Mouse (Mus musculus) G1E (cell line): Measurements from ENCODE around the gene Ing5. TPM values are rescaled to one million over a fixed set of nuclear protein-coding genes. Genes with fewer than 3 reads are reported as not detected.

Source experiments
- ATAC-seq: 2 replicates; pipeline ENCODE4 v1.8.0; 2016; ENCODE audit warnings: mild to moderate bottlenecking; ENCODE audit not compliant: insufficient number of reproducible peaks, poor library complexity, low FRiP score, severe bottlenecking; ENCODE audit errors: extremely low read depth
- DNase-seq: peaks from one replicate; pipeline ENCODE4 v3.0.0; 2012; ENCODE audit warnings: low spot score
- H3K27me3 ChIP-seq: 2 replicates; pipeline ENCODE4 v1.6.1; 2012; ENCODE audit warnings: mild to moderate bottlenecking, low read length, inconsistent platforms; ENCODE audit not compliant: insufficient read depth
- H3K36me3 ChIP-seq: replicated peaks from 2 replicates; pipeline ENCODE3; 2012; ENCODE audit warnings: mild to moderate bottlenecking, inconsistent platforms
- H3K4me1 ChIP-seq: 2 replicates; pipeline ENCODE4 v1.6.1; 2012; ENCODE audit warnings: low read depth, low read length, inconsistent platforms, mixed read lengths; ENCODE audit not compliant: insufficient read depth
- H3K4me3 ChIP-seq: 2 replicates; pipeline ENCODE4 v1.5.1; 2012; ENCODE audit warnings: low read depth, mild to moderate bottlenecking, inconsistent platforms, low read length, moderate library complexity, mixed read lengths
- H3K9me3 ChIP-seq: replicated peaks from 2 replicates; pipeline ENCODE4 v1.6.1; 2012; ENCODE audit warnings: inconsistent platforms
- CTCF ChIP-seq: IDR thresholded peaks from 2 replicates; pipeline ENCODE4 v1.5.1; 2012; ENCODE audit warnings: low read depth, low read length, inconsistent platforms, mixed read lengths
- GATA1 ChIP-seq: IDR thresholded peaks from 2 replicates; pipeline ENCODE4 v1.6.1; 2012; ENCODE audit warnings: borderline replicate concordance, low read length, inconsistent platforms, mixed read lengths
- GATA2 ChIP-seq: IDR thresholded peaks from 2 replicates; pipeline ENCODE4 v1.6.1; 2012; ENCODE audit warnings: low read depth, low read length, inconsistent platforms, borderline replicate concordance
- POLR2AphosphoS5 ChIP-seq: IDR thresholded peaks from 2 replicates; pipeline ENCODE4 v1.6.1; 2012; ENCODE audit warnings: low read depth, low read length, inconsistent platforms; ENCODE audit not compliant: insufficient replicate concordance
- TAL1 ChIP-seq: conservative IDR thresholded peaks from 2 replicates; pipeline ENCODE4 v1.6.1; 2012; ENCODE audit warnings: low read depth, low read length, inconsistent platforms, mixed read lengths
- polyA plus RNA-seq: library from polyadenylated mRNA; stranded (reverse); fragments of >175 nt; gene quantifications from 2 replicates; pipeline ENCODE4 v1.2.3, GENCODE M21; 2012
- total RNA-seq, 2 experiments: library from RNA; stranded (forward) in 1 of 2; stranded (reverse) in 1 of 2; fragments of 200-1000 nt in 1 of 2; fragments of >200 nt in 1 of 2; fragmentation: Nextera tagmentation in 1 of 2; gene quantifications; 2 replicates each; pipeline ENCODE4 v1.2.3; 2014 to 2017

The Ing5 gene
- total and polyA plus RNA-seq, 3 experiments: 3.4 to 43.3 (median 41.4) TPM

DNA sequence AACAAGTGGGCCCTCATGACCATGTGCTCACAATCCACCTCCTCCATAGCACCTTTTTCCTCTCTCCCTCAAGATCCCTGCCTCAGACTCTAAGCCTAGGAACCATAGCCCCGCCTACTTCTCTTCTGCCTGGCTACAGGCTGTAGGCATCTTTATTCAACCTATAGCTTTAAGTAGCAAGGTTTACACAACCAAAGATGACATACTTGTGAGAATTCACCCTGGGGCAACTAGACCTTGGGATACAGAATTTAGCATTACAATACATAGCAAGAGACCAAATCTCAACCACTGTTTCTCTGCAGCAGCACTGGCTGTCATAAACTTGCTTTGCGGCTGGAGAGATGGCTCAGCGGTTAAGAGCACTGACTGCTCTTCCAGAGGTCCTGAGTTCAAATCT lies 6.2 kb downstream of the Ing5 start:
- Histone ChIP-seq H3K9me3 (no peaks in the 10 kb centered on the region), H3K4me3 (no peak overlapping the region), H3K36me3 (peaks cover 95% of the 10 kb centered on the region), H3K27me3 (no peaks in the 10 kb centered on the region), H3K4me1 (peaks cover 28% of the 10 kb centered on the region)
- DNase-seq (no peak), ATAC-seq (no peak)
- TF ChIP-seq GATA2 (no peak), POLR2AphosphoS5 (no peak), CTCF (no peak), TAL1 (no peak), GATA1 (no peak)

GRCm38 (mm10) chr1:93811495-93812039 lies 7.8 kb downstream of the Ing5 start:
- no peak for DNase-seq
- Histone ChIP-seq H3K4me1 (peaks cover 15% of the 10 kb centered on the region), H3K4me3 (no peak overlapping the region), H3K36me3 (peaks cover 95% of the 10 kb centered on the region), H3K27me3 (no peaks in the 10 kb centered on the region), H3K9me3 (no peaks in the 10 kb centered on the region)
- TF ChIP-seq POLR2AphosphoS5: no peak
- no peak for TF ChIP-seq TAL1
- no peak for TF ChIP-seq CTCF
- TF ChIP-seq GATA1: no peak
- no peak for TF ChIP-seq GATA2
- no peak for ATAC-seq

DNA sequence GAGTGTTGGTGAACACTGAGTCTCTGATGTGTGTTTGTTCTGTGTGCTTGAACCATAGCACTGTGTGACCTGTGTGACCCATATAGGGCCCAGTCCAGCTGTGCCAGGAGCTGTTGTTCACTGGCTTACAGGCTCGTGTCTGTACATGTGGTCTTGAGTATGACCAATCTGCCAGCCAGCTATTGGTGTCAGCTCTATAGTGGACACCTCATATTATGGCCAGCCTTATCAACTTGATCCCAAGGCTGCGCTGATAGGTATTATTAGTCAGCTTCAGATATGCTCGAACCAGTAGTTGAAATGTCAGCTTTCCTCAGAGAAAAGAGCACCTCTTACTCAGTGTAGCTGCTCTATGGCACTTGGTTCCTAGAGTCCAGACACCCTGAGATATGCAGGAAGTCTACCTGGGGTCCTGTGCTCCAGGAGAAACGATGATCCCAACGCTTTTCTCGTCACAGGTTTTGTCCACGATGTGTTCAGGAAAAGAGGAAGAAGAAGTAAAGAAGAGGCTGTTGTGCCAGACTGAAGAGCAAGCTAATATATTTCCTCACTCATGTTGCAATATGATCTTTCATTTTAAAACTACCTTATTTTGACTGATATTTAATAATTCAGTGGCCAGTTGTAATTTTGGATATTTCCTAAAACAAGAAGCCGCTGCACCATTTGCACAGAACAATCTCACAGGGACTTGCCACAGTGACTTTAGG lies 14.2 kb downstream of the Ing5 start:
- ATAC-seq: no peak
- Histone ChIP-seq H3K36me3 (peaks cover 99% of the 10 kb centered on the region), H3K4me1 (peaks cover 16% of the 10 kb centered on the region), H3K4me3 (no peak overlapping the region), H3K27me3 (no peaks in the 10 kb centered on the region), H3K9me3 (no peaks in the 10 kb centered on the region)
- no peak for TF ChIP-seq GATA1
- no peak for TF ChIP-seq TAL1
- no peak for TF ChIP-seq CTCF
- TF ChIP-seq GATA2: no peak
- no peak for TF ChIP-seq POLR2AphosphoS5
- no peak for DNase-seq

DNA sequence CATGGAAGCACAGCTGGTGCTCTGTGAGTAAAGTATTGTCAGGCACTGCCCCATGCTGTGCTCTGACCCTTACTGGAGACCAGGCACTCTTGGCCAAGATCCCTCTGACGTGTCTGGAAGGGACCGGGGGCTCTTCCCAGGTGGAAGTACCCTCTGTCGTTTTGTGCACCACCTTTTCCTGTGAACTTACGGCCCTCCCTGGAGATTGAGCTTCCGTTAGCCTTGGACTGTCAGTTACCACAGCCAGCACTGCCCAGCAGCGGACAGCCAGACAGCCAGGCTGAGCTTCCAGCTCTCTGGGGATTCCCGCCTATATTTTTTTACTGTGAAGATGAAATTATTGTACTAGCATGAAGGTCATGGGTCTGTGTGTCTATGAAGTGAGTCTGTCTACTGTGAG lies 15.0 kb downstream of the Ing5 start:
- peak overlapping the region; percentile 13; the same call in 1 of the 2 replicates for H3K4me3 ChIP-seq
- no peak for DNase-seq
- no peak for ATAC-seq
- no peak for TF ChIP-seq POLR2AphosphoS5
- no peak for TF ChIP-seq CTCF
- TF ChIP-seq GATA1: no peak
- TF ChIP-seq TAL1: no peak
- TF ChIP-seq GATA2: no peak
- no peaks in the 10 kb centered on the region for H3K27me3 ChIP-seq
- peaks cover 94% of the 10 kb centered on the region for H3K36me3 ChIP-seq
- H3K9me3 ChIP-seq: no peaks in the 10 kb centered on the region
- peaks cover 19% of the 10 kb centered on the region for H3K4me1 ChIP-seq

DNA sequence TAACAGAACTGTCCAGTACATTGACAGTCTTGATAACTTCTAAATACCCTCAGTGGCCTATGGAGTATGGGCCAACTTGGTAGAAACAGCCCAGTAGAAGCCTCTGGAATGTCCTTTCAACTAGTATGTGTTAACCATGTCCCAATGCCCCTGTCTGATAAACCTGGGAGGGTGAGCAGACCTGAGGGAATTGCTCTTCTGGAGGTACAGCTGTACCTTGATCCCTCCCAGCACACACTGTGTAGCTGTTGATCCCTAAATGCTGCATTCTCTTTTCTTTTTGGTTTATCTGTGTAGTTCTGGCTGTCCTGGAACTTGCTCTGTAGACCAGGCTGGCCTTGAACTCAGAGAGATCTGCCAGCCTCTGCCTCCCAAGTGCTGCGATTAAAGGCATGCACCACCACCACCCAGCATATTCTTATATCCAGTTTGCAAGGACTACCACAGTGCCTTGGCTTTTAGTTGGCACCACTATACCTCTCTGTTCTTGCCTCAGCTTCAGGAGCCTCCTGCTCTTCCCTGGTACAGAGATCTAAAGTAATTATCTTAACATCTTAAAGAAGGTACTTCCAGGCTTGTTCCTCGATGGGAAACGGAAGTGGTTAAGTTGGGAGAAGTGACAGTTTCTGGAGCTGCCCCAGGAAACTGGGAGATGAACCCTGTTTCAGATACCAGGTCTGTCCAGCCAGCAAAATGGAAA lies 20.2 kb downstream of the Ing5 start:
- no peak for ATAC-seq
- Histone ChIP-seq H3K36me3 (peaks cover 66% of the 10 kb centered on the region), H3K4me1 (peaks cover 35% of the 10 kb centered on the region), H3K27me3 (no peaks in the 10 kb centered on the region), H3K4me3 (no peak overlapping the region), H3K9me3 (no peaks in the 10 kb centered on the region)
- no peak for DNase-seq
- no peak for TF ChIP-seq CTCF
- TF ChIP-seq GATA2: no peak
- TF ChIP-seq TAL1: no peak
- TF ChIP-seq POLR2AphosphoS5: no peak
- TF ChIP-seq GATA1: no peak

DNA sequence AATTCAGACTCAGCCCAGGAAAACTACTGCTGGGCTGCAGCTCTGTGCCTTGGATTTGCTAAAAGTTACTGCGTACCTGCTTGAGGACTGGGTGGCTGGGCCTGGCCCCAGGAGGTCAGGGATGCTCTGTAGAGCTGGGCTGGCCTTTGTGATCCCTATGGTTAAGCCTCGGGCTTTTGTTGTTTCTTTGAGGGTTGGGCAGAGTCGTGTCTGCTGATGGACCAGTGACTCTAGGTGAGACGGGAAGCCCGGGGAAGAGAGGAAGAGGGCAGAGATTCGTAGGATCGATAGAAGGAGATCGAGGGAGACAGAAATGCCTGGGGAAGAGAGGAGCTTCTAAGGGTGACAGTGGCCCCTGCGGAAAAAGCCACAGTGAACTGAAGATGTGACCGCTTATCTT lies 20.8 kb downstream of the Ing5 start, which contains the start of gene D2hgdh:
D2hgdh (plus strand) TSS at position 301 of the 400 bp plus-strand sequence.
- peak; percentile 37 for DNase-seq
- H3K36me3 ChIP-seq: peaks cover 61% of the 10 kb centered on the region
- TF ChIP-seq POLR2AphosphoS5 (no peak), CTCF (no peak)
- ATAC-seq: 0 out of 2 replicates have a peak, but pooled peaks have one; percentile 0
- no peaks in the 10 kb centered on the region for H3K9me3 ChIP-seq
- peaks cover 35% of the 10 kb centered on the region for H3K4me1 ChIP-seq
- no peaks in the 10 kb centered on the region for H3K27me3 ChIP-seq
- peak within 1 kb of the TSS; percentile 78 for H3K4me3 ChIP-seq
